Mouse (Mus musculus) embryo, embryonic 10.5 days (tissue): ENCODE measurements around the gene Birc6.
"Not testable (repeated sequence)": the region's sequence is repeated elsewhere in the genome, so short reads cannot be mapped to it uniquely, and the experiment has no call there.

Source experiments
- DNase-seq: peaks from one replicate; pipeline ENCODE4 v3.0.0-alpha.2; 2015; ENCODE audit warnings: low spot score

Birc6 gene

GRCm38 (mm10) chr17:74564151-74564550, 36.1 kb downstream of the Birc6 start:
- DNase-seq = no peak

GRCm38 (mm10) chr17:74569219-74569618, 41.1 kb downstream of the Birc6 start:
- DNase-seq = no peak

GRCm38 (mm10) chr17:74570585-74570984, 42.5 kb downstream of the Birc6 start:
- DNase-seq = no peak

- no peak for DNase-seq
Measured at GRCm38 (mm10) chr17:74577173-74577572, 49.1 kb downstream of the Birc6 start.

GRCm38 (mm10) chr17:74579586-74579985, 51.5 kb downstream of the Birc6 start:
- no peak for DNase-seq

- no peak for DNase-seq
Measured at GRCm38 (mm10) chr17:74580738-74581137, 52.6 kb downstream of the Birc6 start.

- no peak for DNase-seq
Measured at GRCm38 (mm10) chr17:74586768-74587167, 58.7 kb downstream of the Birc6 start.

GRCm38 (mm10) chr17:74598908-74599307, 70.8 kb downstream of the Birc6 start:
- no peak for DNase-seq

- no peak for DNase-seq
Measured at GRCm38 (mm10) chr17:74599396-74599795, 71.3 kb downstream of the Birc6 start.

- no peak for DNase-seq
Measured at GRCm38 (mm10) chr17:74601201-74601600, 73.1 kb downstream of the Birc6 start.

- no peak for DNase-seq
Measured at GRCm38 (mm10) chr17:74630798-74631197, 102.7 kb downstream of the Birc6 start.

GRCm38 (mm10) chr17:74642445-74642844, 114.3 kb downstream of the Birc6 start:
- DNase-seq = no peak

GRCm38 (mm10) chr17:74658362-74658761, 130.3 kb downstream of the Birc6 start:
- DNase-seq = no peak

- no peak for DNase-seq
Measured at GRCm38 (mm10) chr17:74668010-74668409, 139.9 kb downstream of the Birc6 start.

- no peak for DNase-seq
Measured at GRCm38 (mm10) chr17:74670031-74670430, 141.9 kb downstream of the Birc6 start.

- DNase-seq = no peak
Measured at GRCm38 (mm10) chr17:74672446-74672845, 144.4 kb downstream of the Birc6 start.

- DNase-seq = peak; percentile 77
Measured at GRCm38 (mm10) chr17:74673251-74673650, 145.2 kb downstream of the Birc6 start.

GRCm38 (mm10) chr17:74678061-74678460, 150.0 kb downstream of the Birc6 start:
- DNase-seq = no peak

- no peak for DNase-seq
Measured at GRCm38 (mm10) chr17:74684927-74685326, 156.8 kb downstream of the Birc6 start.

GRCm38 (mm10) chr17:74688555-74688954, 160.5 kb downstream of the Birc6 start:
- no peak for DNase-seq

GRCm38 (mm10) chr17:74689406-74689805, 161.3 kb downstream of the Birc6 start:
- no peak for DNase-seq

GRCm38 (mm10) chr17:74701661-74702060, 173.6 kb downstream of the Birc6 start:
- not testable (repeated sequence) for DNase-seq

- no peak for DNase-seq
Measured at GRCm38 (mm10) chr17:74705480-74705879, 177.4 kb downstream of the Birc6 start.

GRCm38 (mm10) chr17:74706593-74706992, 178.5 kb downstream of the Birc6 start:
- DNase-seq = no peak

GRCm38 (mm10) chr17:74707637-74708152, 179.6 kb downstream of the Birc6 start:
- no peak for DNase-seq
